Mouse (Mus musculus) gastrocnemius, adult 2 months (tissue): ENCODE data around the gene Rabl3. TPM values are rescaled to one million over a fixed set of nuclear protein-coding genes. Genes with fewer than 3 reads are reported as not detected.

Experiments
- DNase-seq: peaks from one replicate; pipeline ENCODE4 v3.0.0; 2022
- H3K27ac ChIP-seq: fragments of 200-600 bp; 2 replicates; pipeline ENCODE4 v1.8.1; 2022; ENCODE audit warnings: mild to moderate bottlenecking
- H3K4me3 ChIP-seq: fragments of 200-600 bp; 2 replicates; pipeline ENCODE4 v1.8.1; 2022; ENCODE audit warnings: mild to moderate bottlenecking, moderate library complexity
- CTCF ChIP-seq: fragments of 200-600 bp; IDR thresholded peaks from 2 replicates; pipeline ENCODE4 v1.8.1; 2022; ENCODE audit warnings: antibody characterized with exemption, mild to moderate bottlenecking, moderate library complexity
- intact Hi-C: fragments of 180-260 bp; cut with DNase I; formaldehyde crosslinking; loops from one replicate; pipeline ENCODE4 v1.15.1; 2025
- long read RNA-seq, 2 experiments: library from polyadenylated mRNA; stranded (forward); transcript quantifications; one replicate each; pipeline ENCODE4 v2.0.0; 2021
- total RNA-seq, 2 experiments: library from RNA; stranded (reverse); gene quantifications; 2 replicates each; pipeline ENCODE4 v1.2.3; 2021

Rabl3 gene
- total RNA-seq: 1 to 10 TPM; 5.4 to 8.5 TPM
- long read RNA-seq, experiment 1, transcript Rabl3-201 (8 exons, 2,031 nt): major isoform, 5 of 6 reads
- long read RNA-seq, experiment 1, partial matches to known transcripts: 1 of 6 reads
- long read RNA-seq, experiment 1, other reads (novel, unspliced or antisense): 0 of 6 reads
- long read RNA-seq, experiment 2, partial matches to known transcripts: 0 of 1 reads
- long read RNA-seq, experiment 2, other reads (novel, unspliced or antisense): 0 of 1 reads

DNA sequence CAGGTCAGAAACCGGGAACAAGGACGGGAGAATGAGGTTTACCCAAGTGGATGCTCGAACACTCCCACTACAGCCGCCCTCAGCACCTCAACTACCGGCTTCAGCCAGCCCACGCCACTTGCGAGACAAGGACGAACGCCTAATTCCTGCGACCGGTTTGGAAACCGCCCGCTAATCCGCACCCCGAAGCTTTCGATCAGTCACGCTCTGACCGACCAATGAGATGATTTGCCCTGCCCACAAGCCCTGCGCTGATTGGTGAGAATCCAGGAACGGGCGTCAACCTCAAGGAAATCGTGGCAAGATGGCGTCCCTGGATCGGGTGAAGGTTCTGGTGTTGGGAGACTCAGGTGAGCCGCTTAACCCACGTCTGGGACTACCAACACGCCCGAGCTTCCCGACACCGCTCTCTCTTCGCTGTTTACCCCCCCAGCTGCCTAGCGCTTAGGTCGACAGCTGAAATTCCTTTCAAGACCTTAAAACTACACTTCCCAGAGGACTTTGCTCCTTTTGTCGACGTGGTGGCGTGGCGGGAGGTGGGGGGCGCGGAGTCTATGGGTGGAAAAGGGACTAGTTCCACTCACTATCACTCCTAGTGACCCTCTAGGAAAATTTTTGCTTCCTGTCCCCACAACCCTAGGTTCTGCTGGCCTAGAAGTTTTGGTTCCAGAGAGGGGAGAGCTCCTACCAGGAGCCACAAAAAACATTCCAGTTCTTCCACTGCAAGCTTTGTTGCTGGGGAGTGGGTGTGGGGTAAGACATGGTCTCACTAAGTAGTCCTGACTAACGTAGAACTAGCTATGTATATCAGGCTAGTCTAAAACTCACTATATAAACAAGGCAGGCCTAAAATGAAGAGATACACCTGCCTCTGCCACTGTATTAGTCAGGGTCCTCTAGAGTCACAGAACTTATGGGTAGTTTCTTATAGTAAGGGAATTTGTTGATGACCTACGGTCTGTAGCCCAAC lies at the start of gene Rabl3, which contains the start of gene Gtf2e1:
TSS of gene Rabl3 (plus strand) at position 275 of the 970 bp plus-strand sequence.
TSS of gene Gtf2e1 (minus strand) at position 179 of the 970 bp plus-strand sequence.
- peak; percentile 98 for DNase-seq
- TF ChIP-seq CTCF: no peak
- peak within 1 kb of the TSS; percentile 86 for H3K4me3 ChIP-seq
- intact Hi-C loops: loop anchor here (5.0 kb wide), 1 partner anchor 112 kb away; the partner anchor contains the start of gene Ndufb4
- H3K27ac ChIP-seq: peak within 1 kb of the TSS; percentile 100

DNA sequence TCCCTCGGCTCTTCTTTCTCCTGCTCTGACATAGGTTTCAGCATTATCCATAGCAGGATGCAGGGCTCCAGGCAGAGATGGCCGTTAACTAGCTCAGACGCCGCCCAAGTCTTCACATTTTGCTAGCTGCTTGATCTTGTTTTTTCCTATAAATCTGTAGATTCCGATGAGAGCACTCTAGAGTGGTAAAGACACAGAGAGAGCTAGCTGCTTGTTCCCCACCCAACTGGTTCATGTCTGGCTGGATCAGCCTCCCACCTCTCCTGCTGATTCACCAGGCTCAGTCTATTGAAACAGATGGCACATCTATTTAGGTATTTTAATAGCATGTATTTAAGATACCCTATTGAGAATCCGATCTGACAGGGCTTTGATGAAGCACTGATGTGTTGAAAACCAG lies 44.7 kb upstream of the Rabl3 start:
- Histone ChIP-seq H3K4me3 (no peak overlapping the region), H3K27ac (no peak overlapping the region)
- intact Hi-C loops: no loop called here
- no peak for TF ChIP-seq CTCF
- no peak for DNase-seq

DNA sequence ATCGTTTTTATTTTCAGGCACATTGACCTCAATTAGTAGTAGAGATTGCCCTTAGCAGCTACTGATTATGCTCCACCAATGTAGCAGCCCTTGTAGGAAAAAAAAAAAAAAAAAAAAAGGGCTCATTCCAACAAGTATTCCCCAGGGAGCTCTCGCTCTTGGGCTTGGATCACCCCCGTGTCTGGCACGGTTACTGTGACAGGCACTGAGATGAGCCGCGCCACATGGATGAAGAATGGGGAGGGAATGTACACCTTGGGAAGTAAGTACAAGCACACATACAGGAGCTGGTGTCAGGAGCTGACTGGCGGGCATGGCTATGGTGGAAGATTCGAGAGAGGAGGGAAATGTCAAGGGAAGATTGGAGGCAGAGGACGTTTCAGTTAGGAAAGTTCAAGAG lies 41.1 kb upstream of the Rabl3 start:
- H3K4me3 ChIP-seq: no peak overlapping the region
- DNase-seq: no peak
- intact Hi-C loops: no loop called here
- H3K27ac ChIP-seq: no peak overlapping the region
- TF ChIP-seq CTCF: no peak

DNA sequence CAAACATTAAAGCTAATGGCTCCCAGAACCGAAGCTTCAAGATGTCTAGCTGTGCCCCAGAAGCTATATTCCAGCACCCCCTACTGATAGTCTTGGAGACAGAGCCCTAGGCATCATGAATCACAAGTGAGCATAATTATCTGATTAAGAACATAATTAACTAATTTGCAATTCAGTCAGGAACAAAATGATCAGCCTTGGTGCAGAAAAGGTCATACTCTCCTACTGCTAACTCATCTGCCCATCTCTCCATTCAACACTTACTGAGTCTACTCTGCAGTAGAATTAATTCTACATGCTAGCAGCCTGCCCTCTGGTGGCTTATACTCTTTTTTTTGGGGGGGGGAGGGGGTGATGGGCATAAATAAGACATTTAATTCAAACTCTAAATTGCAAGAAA lies 35.2 kb upstream of the Rabl3 start:
- intact Hi-C loops: no loop called here
- H3K4me3 ChIP-seq: no peak overlapping the region
- DNase-seq: no peak
- no peak overlapping the region for H3K27ac ChIP-seq
- TF ChIP-seq CTCF: no peak

DNA sequence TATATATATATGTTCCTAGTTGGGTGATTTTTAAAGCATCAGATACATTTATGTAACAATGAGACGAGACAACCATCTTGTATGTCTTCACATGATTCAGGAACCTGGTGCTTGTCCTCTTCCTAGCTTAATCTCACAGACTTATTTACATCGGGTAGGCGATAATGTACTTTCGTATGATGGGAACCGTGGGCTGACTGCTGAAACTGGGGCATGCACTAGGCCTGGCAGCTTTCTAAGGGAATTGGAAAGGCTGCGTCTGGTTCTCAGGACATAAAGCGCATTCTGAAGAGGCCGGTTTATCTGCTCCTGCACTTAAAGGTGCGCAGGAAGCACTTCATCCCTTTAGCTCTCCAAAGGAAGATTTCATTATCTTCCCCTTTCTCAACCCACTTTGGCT lies 32.9 kb upstream of the Rabl3 start:
- Histone ChIP-seq H3K4me3 (no peak overlapping the region), H3K27ac (no peak overlapping the region)
- TF ChIP-seq CTCF: no peak
- intact Hi-C loops: no loop called here
- DNase-seq: no peak

DNA sequence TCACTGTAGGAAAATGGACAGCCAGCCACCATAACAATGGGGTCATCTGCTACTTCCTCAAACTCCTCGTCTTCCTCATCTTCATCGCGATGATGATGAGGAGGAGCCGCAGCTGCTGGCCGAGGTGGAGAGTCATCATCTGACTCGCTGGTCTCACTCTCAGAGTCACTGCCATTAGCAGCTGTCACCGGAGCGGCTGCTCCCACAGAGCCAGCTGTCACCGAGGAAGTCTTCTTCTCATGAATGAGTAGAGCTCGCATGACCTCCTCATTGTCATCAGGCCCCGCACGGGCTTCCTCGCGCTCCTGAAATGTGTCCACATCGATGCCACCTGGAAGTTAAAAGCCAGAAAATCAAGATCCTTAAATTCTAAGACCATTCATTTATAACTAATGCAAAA lies 28.2 kb upstream of the Rabl3 start:
- intact Hi-C loops: no loop called here
- no peak for TF ChIP-seq CTCF
- no peak overlapping the region for H3K27ac ChIP-seq
- DNase-seq: no peak
- H3K4me3 ChIP-seq: no peak overlapping the region

DNA sequence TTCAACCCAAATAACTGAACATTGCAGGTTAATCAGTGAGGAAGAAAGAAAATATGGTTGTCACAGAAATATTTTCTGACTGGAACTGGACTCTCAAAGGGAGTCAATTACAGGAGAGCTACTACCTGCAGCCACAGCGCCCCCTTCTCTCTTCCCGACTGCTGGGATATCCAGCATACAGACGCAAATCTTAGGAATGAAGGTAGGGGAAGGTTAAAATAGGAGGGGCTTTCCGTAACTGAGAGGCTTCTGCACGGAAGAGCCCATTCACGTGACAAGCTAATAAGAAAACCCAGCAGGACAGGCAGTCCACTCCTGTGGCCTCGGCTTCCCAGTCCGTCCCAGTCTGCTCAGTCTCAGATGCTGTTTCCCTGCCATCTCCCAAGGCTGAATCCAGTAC lies 25.0 kb upstream of the Rabl3 start:
- no peak for TF ChIP-seq CTCF
- no peak for DNase-seq
- intact Hi-C loops: no loop called here
- no peak overlapping the region for H3K27ac ChIP-seq
- H3K4me3 ChIP-seq: no peak overlapping the region

DNA sequence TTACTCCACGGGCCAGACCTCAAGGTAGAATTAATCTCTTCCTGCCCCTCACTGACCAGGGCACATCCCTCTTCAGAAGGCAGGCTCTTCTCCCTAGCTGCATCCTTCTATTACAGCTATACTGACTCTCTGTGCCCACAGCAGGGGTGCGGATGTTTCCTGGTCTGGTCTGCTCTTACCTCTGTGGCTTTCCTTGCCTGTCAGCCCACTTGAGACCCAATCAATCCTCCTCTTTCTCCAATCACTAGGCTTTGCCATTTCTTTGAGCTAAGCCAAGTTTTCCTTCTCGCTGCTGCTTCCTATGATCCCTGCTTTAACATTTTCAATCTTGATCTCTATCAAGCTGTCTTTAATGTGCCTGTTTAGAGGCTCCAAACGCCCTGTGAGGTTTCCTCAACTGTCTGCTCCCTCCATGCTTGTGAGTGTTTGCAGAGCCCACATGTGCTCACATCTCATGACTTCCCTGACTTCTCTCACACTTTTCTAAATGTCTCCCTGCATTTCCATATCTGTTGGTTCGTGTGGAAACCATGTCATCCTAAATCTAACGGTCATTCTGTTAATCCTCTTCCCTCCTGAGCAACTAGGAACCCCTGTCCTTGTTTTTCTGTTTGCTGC lies 23.2 kb upstream of the Rabl3 start:
- no peak overlapping the region for H3K27ac ChIP-seq
- no peak for TF ChIP-seq CTCF
- no peak overlapping the region for H3K4me3 ChIP-seq
- intact Hi-C loops: no loop called here
- no peak for DNase-seq

DNA sequence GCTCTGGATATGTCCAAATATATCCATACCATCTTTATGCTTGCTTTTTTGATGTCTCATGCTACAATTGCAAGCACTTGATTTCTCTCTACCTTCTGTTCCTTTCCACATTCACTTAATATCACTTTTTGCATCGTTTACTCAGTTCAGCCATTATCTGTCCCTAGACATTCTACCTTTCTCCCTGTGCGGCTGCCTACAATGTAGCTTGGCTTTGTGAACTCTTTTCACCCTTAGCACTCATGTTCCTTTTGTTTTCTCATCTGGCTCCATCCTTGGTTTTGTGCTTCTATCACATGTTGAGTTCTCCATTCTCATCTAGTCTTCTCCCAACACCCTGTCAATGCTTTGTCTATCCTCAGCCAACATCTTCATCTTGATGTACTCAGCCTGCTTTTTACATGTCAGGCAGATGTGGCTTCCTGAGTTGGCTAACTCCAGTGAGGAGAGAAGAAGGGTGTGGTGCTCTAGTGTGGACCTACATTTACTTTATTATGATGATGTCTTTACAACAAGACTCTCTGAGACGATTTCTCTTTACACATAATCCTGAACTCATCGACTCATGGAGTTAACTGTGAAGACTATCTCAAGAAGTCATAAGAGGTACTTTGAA lies 22.0 kb upstream of the Rabl3 start:
- no peak for TF ChIP-seq CTCF
- Histone ChIP-seq H3K4me3 (no peak overlapping the region), H3K27ac (no peak overlapping the region)
- intact Hi-C loops: no loop called here
- no peak for DNase-seq

DNA sequence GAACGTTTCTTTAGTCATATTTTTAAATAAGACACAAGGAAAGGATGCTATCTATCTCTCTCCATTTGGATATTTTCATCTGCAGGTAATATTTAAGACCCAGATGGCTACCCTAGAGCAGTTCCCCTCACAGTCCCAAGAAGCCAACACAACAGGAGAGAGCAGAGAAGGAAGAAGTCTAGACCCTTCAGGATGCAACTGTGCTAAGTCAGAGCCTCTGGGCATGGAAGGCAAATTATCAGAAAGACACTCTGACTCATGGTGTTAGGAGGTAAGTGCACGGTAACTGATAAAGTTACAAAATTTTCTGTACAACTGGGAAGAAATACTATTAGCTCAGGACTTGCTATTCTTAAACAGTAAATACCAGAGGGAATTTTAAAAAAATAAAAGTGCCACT lies 21.0 kb upstream of the Rabl3 start:
- H3K27ac ChIP-seq: no peak overlapping the region
- intact Hi-C loops: no loop called here
- no peak for DNase-seq
- no peak overlapping the region for H3K4me3 ChIP-seq
- TF ChIP-seq CTCF: no peak

DNA sequence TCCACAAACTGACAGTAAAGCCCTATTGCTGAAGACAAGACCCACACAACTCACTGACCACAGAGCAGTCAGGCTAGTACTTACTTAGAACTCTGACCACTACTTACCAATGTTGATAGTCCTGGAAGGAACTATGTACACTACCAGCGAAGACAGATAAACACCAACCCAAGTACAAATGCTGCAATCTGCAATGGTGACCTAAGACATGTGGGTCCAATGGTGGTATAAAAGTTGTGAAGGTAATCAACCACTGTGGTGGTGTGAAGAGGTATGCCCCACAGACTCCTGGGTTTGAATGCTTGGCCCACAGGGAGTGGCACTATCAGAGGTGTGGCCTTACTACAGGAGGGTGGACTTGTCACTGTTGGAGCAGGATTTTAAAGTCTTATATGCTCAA lies 20.0 kb upstream of the Rabl3 start:
- no peak for TF ChIP-seq CTCF
- intact Hi-C loops: no loop called here
- H3K27ac ChIP-seq: no peak overlapping the region
- no peak for DNase-seq
- H3K4me3 ChIP-seq: no peak overlapping the region

DNA sequence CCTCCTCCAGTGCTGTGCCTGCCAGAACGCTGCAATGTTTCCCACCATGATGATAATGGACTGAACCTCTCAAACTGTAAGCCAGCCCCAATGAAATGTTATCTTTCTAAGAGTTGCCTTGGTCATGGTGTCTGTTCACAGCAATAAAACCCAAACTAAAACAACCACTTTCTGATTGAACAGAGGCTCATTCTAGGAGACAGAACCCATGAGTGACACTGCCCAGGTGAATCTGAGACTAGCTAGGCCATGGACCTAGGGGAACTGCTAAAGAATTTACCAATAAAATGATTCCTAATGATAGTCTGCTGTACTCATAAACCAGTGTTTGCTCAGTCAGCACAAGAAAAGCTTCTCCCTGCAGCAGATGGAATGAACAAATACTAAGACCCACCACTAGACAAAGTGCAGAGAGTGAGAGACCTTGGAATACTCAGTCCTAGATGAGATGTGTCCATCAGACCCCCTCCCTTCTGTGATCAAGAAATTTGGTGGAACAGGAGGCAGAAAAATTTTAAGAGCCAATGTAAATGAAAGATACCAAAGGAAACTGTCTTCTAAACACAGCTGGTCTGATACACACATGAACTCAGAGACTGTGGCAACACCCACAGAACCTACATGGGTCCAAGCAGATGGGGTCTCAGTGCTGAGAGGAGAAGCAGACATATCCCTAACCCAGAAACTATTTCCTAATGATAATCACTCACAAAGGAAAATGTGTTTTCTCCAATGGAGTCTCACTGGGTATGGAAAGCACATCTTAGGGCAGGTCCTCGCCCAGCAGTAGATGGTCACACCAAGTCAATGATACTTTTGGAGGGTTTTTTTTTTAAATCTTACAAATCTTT lies 19.3 kb upstream of the Rabl3 start:
- DNase-seq: no peak
- Histone ChIP-seq H3K27ac (no peak overlapping the region), H3K4me3 (no peak overlapping the region)
- TF ChIP-seq CTCF: no peak
- intact Hi-C loops: no loop called here
